Mouse (Mus musculus) megakaryocyte, adult 5-6 weeks (primary cell): ENCODE results near the gene Il9. TPM values are rescaled to one million over a fixed set of nuclear protein-coding genes. Genes with fewer than 3 reads are reported as not detected.

Experiments used
- total RNA-seq, 2 experiments: library from RNA; stranded (forward) in 1 of 2; stranded (reverse) in 1 of 2; fragments of 153-499, 151-499 nt in 1 of 2; fragments of 221-1000, 200-1000 nt in 1 of 2; gene quantifications; 2 replicates each; pipeline versions ENCODE4 v1.2.3 to v1.2.4; 2015 to 2017

Gene Il9
- total RNA-seq, 2 experiments from 2014 or later = not detected

Other genes with a start within 250 kb of the Il9 start
- gene Neurog1, start 230.1 kb downstream of the Il9 start, total RNA-seq (2015) = not detected in 2 replicates
- gene Neurog1, start 230.1 kb downstream of the Il9 start, total RNA-seq (2017) = not detected in 2 replicates
- gene Cxcl14, start 185.7 kb downstream of the Il9 start, total RNA-seq (2015) = 0.14 and 0.78 TPM in 2 replicates
- 0.11 and 0.28 TPM in 2 replicates for gene Cxcl14, start 185.7 kb downstream of the Il9 start, total RNA-seq (2017)
- not detected in 2 replicates for gene Gm3045, start 55.7 kb downstream of the Il9 start, total RNA-seq (2015)
- not detected in 2 replicates for gene Gm3045, start 55.7 kb downstream of the Il9 start, total RNA-seq (2017)
- gene Slc25a48, start 43.9 kb downstream of the Il9 start, total RNA-seq (2015) = not detected in 2 replicates
- gene Slc25a48, start 43.9 kb downstream of the Il9 start, total RNA-seq (2017) = not detected in 2 replicates
- gene Fbxl21, start 40.2 kb upstream of the Il9 start, total RNA-seq (2015) = not detected in 2 replicates
- not detected in 2 replicates for gene Fbxl21, start 40.2 kb upstream of the Il9 start, total RNA-seq (2017)
- not detected in 2 replicates for gene Lect2, start 66.3 kb upstream of the Il9 start, total RNA-seq (2015)
- gene Lect2, start 66.3 kb upstream of the Il9 start, total RNA-seq (2017) = not detected in 2 replicates
- gene Tgfbi, start 127.3 kb upstream of the Il9 start, total RNA-seq (2015) = 321 and 326 TPM in 2 replicates
- 505 and 532 TPM in 2 replicates for gene Tgfbi, start 127.3 kb upstream of the Il9 start, total RNA-seq (2017)
- gene Smad5, start 220.8 kb upstream of the Il9 start, total RNA-seq (2015) = 26.9 and 28.1 TPM in 2 replicates
- 14.1 and 16.7 TPM in 2 replicates for gene Smad5, start 220.8 kb upstream of the Il9 start, total RNA-seq (2017)